Comparison of ENCODE assay signal across 10 mouse cellular contexts in the genomic region with DNA sequence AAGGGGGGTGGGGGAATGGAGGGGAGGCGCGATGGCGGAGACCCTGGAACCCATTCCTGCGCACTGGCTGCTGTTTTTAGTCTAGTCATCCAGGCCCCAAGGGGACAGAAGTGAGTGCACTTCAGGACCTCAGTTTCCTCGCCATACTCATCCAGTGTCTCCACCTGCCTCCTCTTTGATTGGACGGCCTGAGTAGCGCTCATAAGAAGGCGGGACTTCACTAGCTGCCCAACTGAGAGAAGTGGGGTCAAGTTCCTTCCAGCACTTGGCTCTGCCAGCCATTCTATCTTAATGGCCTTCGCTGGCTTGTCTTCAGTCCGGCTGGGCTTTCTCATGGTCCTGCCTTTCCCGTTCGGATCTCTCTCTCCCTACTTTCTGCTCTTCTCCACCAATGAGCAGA. TPM values are rescaled to one million over a fixed set of nuclear protein-coding genes. Genes with fewer than 3 reads are reported as not detected.
DNase-seq lines count a peak whose midpoint lies in the region; ATAC-seq lines count a peak whose summit lies in the region.
"Had no signal": no experiment of that assay in that cellular context is flagged by ENCODE, and none has a peak within 500 bp of the region (broad histone marks: within the 10 kb centered on the region; RNA-seq: fewer than 3 reads in every experiment).

No protein-coding gene starts in this region.

- peak overlapping the region in 1 of 2 experiments; percentile 3; a peak in 1 of 4 replicates for H3K4me3 ChIP-seq in heart, embryonic 14.5 days (ENCODE audit: control insufficient read depth in 1 of 2, insufficient read depth in 1 of 2, low read depth in 1 of 2, low read length in 2 of 2)
- no peak overlapping the region for H3K4me3 ChIP-seq in heart, embryonic 16.5 days (ENCODE audit: low read length)

- no peak overlapping the region for H3K27ac ChIP-seq in heart, embryonic 14.5 days (replicated peaks in 1 of 2; ENCODE audit: control insufficient read depth in 1 of 2, insufficient read depth in 1 of 2, low read depth in 2 of 2, low read length in 2 of 2)
- no peak overlapping the region for H3K27ac ChIP-seq in heart, embryonic 16.5 days (ENCODE audit: low read length)
- H3K27ac ChIP-seq: neural tube, embryonic 13.5 days had no signal

- peak overlapping the region; percentile 88 for H3K4me2 ChIP-seq in heart, embryonic 14.5 days (ENCODE audit: low read length)
- H3K4me2 ChIP-seq in heart, embryonic 16.5 days (ENCODE audit: low read depth, low read length), result peak overlapping the region; percentile 87

- intact Hi-C loops in heart, postnatal 10 days (cut with DNase I), result no loop called here

- peaks cover 4% of the 10 kb centered on the region; the same call in 1 of the 2 replicates for H3K9me3 ChIP-seq in heart, embryonic 14.5 days (ENCODE audit: control insufficient read depth, low read length)
- peaks cover 4% of the 10 kb centered on the region; the same call in 1 of the 2 replicates for H3K9me3 ChIP-seq in heart, embryonic 16.5 days (replicated peaks; ENCODE audit: control insufficient read depth, low read length)
- H3K9me3 ChIP-seq: neural tube, embryonic 13.5 days had no signal

- H3K9ac ChIP-seq in heart, embryonic 14.5 days (ENCODE audit: low read length), result no peak overlapping the region
- H3K9ac ChIP-seq in heart, embryonic 16.5 days (ENCODE audit: low read length), result no peak overlapping the region

- WGBS in heart, embryonic 14.5 days, result 22% methylated on average over 12 of the region's 12 CpGs
- WGBS in heart, embryonic 16.5 days, result 16% methylated on average over 12 of the region's 12 CpGs

- H3K4me1 ChIP-seq in heart, embryonic 14.5 days (ENCODE audit: control insufficient read depth in 2 of 2, insufficient read depth in 2 of 2, low read length in 2 of 2), result peaks cover 4 to 12% of the 10 kb centered on the region in 2 experiments; a peak in 3 of 4 replicates
- H3K4me1 ChIP-seq in heart, embryonic 16.5 days (ENCODE audit: control insufficient read depth, insufficient read depth, low read length), result 0 out of 2 replicates have a peak, but pooled peaks cover 4% of the 10 kb centered on the region

- H3K27me3 ChIP-seq in heart, embryonic 14.5 days (ENCODE audit: control insufficient read depth, insufficient read depth, low read length), result no peaks in the 10 kb centered on the region
- peaks cover 6% of the 10 kb centered on the region for H3K27me3 ChIP-seq in heart, embryonic 16.5 days (ENCODE audit: control insufficient read depth, insufficient read depth, low read length)

- DNase-seq in heart, postnatal 10 days, result no peak
- DNase-seq in ZHBTc4 (ENCODE audit: low read depth, low spot score), result peak; percentile 70
- peak; percentile 31 for DNase-seq in lung, postnatal 10 days
- DNase-seq in thymus, postnatal 14 days, result no peak
- DNase-seq in cerebellum, postnatal 14 days, result no peak
- DNase-seq: cerebellum, adult 8-10 months had no signal

- H3K36me3 ChIP-seq in heart, embryonic 14.5 days (ENCODE audit: control insufficient read depth, insufficient read depth, low read length), result no peaks in the 10 kb centered on the region
- no peaks in the 10 kb centered on the region for H3K36me3 ChIP-seq in heart, embryonic 16.5 days (ENCODE audit: control insufficient read depth, insufficient read depth)
- H3K36me3 ChIP-seq: neural tube, embryonic 13.5 days had no signal

- no peak for ATAC-seq in heart, embryonic 14.5 days (ENCODE audit: insufficient number of reproducible peaks, insufficient read depth, low FRiP score, low read depth)
- 0 out of 2 replicates have a peak, but pooled peaks have one; percentile 39 for ATAC-seq in heart, embryonic 16.5 days (replicated peaks; ENCODE audit: extremely low read depth, insufficient read depth, low FRiP score)
- no peak for ATAC-seq in erythroid progenitor cell, adult 5-6 weeks (replicated peaks; ENCODE audit: low FRiP score, poor library complexity, severe bottlenecking)

RNA-seq across cellular contexts. Expression of a gene that starts 10.8 kb away (rescaled TPM):
- 0.28 and 0.61 TPM in 2 replicates for polyA plus RNA-seq in heart, embryonic 14.5 days (2014; fragmentation: Nextera tagmentation; extraction: Ambion mirVana)
- total RNA-seq in heart, postnatal 10 days (2021), result 1 to 10 TPM in 1 of 2 experiments, under 1 TPM in 1; 0.87 to 8.5 TPM
- 1.0 and 1.3 TPM in 2 replicates for polyA plus RNA-seq in heart, embryonic 16.5 days (2015; fragmentation: Nextera tagmentation; extraction: Ambion mirVana)
- total RNA-seq in erythroid progenitor cell, adult 5-6 weeks (2015; ENCODE audit: low replicate concordance), result not detected in 2 replicates
- total RNA-seq in erythroid progenitor cell, adult 5-6 weeks (2017; ENCODE audit: low replicate concordance), result not detected in 2 replicates

RNA-seq across cellular contexts. Expression of a gene that starts 29.2 kb away (rescaled TPM):
- 1.2 and 1.3 TPM in 2 replicates for polyA plus RNA-seq in heart, embryonic 14.5 days (2014; fragmentation: Nextera tagmentation; extraction: Ambion mirVana)
- 1 to 10 TPM; 1.6 to 2.8 TPM for total RNA-seq in heart, postnatal 10 days (2021)
- polyA plus RNA-seq in heart, embryonic 16.5 days (2015; fragmentation: Nextera tagmentation; extraction: Ambion mirVana), result 0.64 and 1.5 TPM in 2 replicates
- not detected in 2 replicates for total RNA-seq in erythroid progenitor cell, adult 5-6 weeks (2015; ENCODE audit: low replicate concordance)
- total RNA-seq in erythroid progenitor cell, adult 5-6 weeks (2017; ENCODE audit: low replicate concordance), result not detected in 2 replicates

RNA-seq across cellular contexts. Expression of a gene that starts 49.6 kb away (rescaled TPM):
- polyA plus RNA-seq in heart, embryonic 14.5 days (2014; fragmentation: Nextera tagmentation; extraction: Ambion mirVana), result 0.20 and 0.62 TPM in 2 replicates
- not detected for total RNA-seq in heart, postnatal 10 days (2021)
- polyA plus RNA-seq in heart, embryonic 16.5 days (2015; fragmentation: Nextera tagmentation; extraction: Ambion mirVana), result 3.1 and 4.5 TPM in 2 replicates
- total RNA-seq in erythroid progenitor cell, adult 5-6 weeks (2015; ENCODE audit: low replicate concordance), result not detected in 2 replicates
- total RNA-seq in erythroid progenitor cell, adult 5-6 weeks (2017; ENCODE audit: low replicate concordance), result not detected in 2 replicates

Comparison
In these comparisons a context has a peak if more than half of its experiments do, and no peak if none do; other contexts are left out.
1. DNase-seq: peak in ZHBTc4 (single experiment) and lung, postnatal 10 days (single experiment); none in heart, postnatal 10 days (0 of 2), thymus, postnatal 14 days (single experiment) and cerebellum, postnatal 14 days (0 of 2).